Mouse (Mus musculus) lung, postnatal 36 days (tissue): ENCODE measurements around the gene Doxl2.
A peak's percentile ranks its signal among the peaks of the same experiment; 100 is the strongest.

ENCODE experiments used
- DNase-seq: peaks from one replicate; pipeline ENCODE4 v3.0.0; 2022; ENCODE audit warnings: mixed read lengths

The Doxl2 gene

GRCm38 (mm10) chr6:49011191-49011590 is 36.4 kb downstream of the Doxl2 start:
- no peak for DNase-seq

GRCm38 (mm10) chr6:49013023-49013422 is 38.3 kb downstream of the Doxl2 start:
- peak; percentile 42 for DNase-seq

- no peak for DNase-seq
These were observed 38.7 kb downstream of the Doxl2 start for GRCm38 (mm10) chr6:49013458-49013857.

- DNase-seq, result no peak
These were observed 42.4 kb downstream of the Doxl2 start for GRCm38 (mm10) chr6:49017150-49017549.

GRCm38 (mm10) chr6:49019341-49019740 is 44.6 kb downstream of the Doxl2 start:
- DNase-seq, result no peak

- DNase-seq, result peak; percentile 55
These were observed 46.6 kb downstream of the Doxl2 start for GRCm38 (mm10) chr6:49021141-49022012.

GRCm38 (mm10) chr6:49022384-49022783 is 47.6 kb downstream of the Doxl2 start:
- DNase-seq, result no peak

GRCm38 (mm10) chr6:49023315-49023714 is 48.6 kb downstream of the Doxl2 start:
- no peak for DNase-seq

- DNase-seq, result no peak
These were observed 50.5 kb downstream of the Doxl2 start for GRCm38 (mm10) chr6:49025290-49025689.

GRCm38 (mm10) chr6:49026496-49026895 is 51.7 kb downstream of the Doxl2 start:
- no peak for DNase-seq

GRCm38 (mm10) chr6:49028019-49028418 is 53.3 kb downstream of the Doxl2 start:
- DNase-seq, result no peak
